Mouse (Mus musculus) G1E (cell line): Measurements from ENCODE around the gene 9130230L23Rik.

Experiments used
- CTCF ChIP-seq: IDR thresholded peaks from 2 replicates; pipeline ENCODE4 v1.5.1; 2012; ENCODE audit warnings: low read depth, low read length, inconsistent platforms, mixed read lengths
- POLR2AphosphoS5 ChIP-seq: IDR thresholded peaks from 2 replicates; pipeline ENCODE4 v1.6.1; 2012; ENCODE audit warnings: low read depth, low read length, inconsistent platforms; ENCODE audit not compliant: insufficient replicate concordance

DNA sequence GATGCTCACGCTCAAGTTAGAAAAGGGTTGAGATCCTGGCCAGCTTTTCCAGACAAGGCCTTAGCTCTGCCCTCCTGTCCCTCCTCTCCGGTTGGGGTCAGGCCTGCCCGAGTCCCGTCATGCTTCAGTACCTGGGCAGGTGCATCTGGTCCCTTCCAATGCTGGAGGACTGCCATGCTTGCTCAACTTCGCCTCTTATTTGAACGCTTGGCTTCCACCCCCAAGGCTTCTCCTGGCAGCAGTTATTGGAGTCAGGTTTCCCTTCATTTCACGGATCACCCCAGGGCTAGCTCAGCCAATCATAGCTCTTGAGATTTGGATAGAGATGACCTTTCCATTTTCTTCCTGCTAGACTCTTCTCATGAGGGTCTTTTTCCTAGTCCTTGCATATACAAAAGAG lies 4.0 kb downstream of the 9130230L23Rik start:
- TF ChIP-seq CTCF (no peak), POLR2AphosphoS5 (no peak)
